Mouse (Mus musculus) liver, embryonic 11.5 days (tissue): ENCODE data around the gene Supv3l1. TPM values are rescaled to one million over a fixed set of nuclear protein-coding genes. Genes with fewer than 3 reads are reported as not detected.
A peak's percentile ranks its signal among the peaks of the same experiment; 100 is the strongest.

Experiments
- ATAC-seq: fragments of 200-750 bp; cut with Nextera tagmentation; replicated peaks from 2 replicates; pipeline ENCODE4 v1.8.0; 2017; ENCODE audit warnings: moderate number of reproducible peaks, mild to moderate bottlenecking, moderate TSS enrichment, moderate library complexity; ENCODE audit not compliant: low FRiP score
- DNase-seq: peaks from one replicate; pipeline ENCODE4 v3.0.0-alpha.2; 2017; ENCODE audit warnings: low spot score
- H3K27ac ChIP-seq: fragments of 300-500 bp; sonication (generic); 2 replicates; pipeline ENCODE4 v1.5.1; 2014; ENCODE audit warnings: mild to moderate bottlenecking, low read depth, low read length, control low read depth
- H3K27me3 ChIP-seq: fragments of 300-500 bp; sonication (generic); replicated peaks from 2 replicates; pipeline ENCODE4 v1.6.1; 2014; ENCODE audit warnings: low read length, mixed read lengths; ENCODE audit not compliant: control insufficient read depth, insufficient read depth
- H3K36me3 ChIP-seq: fragments of 300-500 bp; sonication (generic); 2 replicates; pipeline ENCODE4 v1.6.1; 2014; ENCODE audit warnings: mild to moderate bottlenecking, low read length, moderate library complexity, mixed read lengths; ENCODE audit not compliant: control insufficient read depth, insufficient read depth
- H3K4me1 ChIP-seq: fragments of 300-500 bp; sonication (generic); replicated peaks from 2 replicates; pipeline ENCODE4 v1.6.1; 2014; ENCODE audit warnings: low read length, mixed read lengths; ENCODE audit not compliant: control insufficient read depth, insufficient read depth
- H3K4me2 ChIP-seq: fragments of 300-500 bp; sonication (generic); 2 replicates; pipeline ENCODE4 v1.6.1; 2014; ENCODE audit warnings: mild to moderate bottlenecking, control low read depth, moderate library complexity
- H3K4me3 ChIP-seq: fragments of 300-500 bp; sonication (generic); 2 replicates; pipeline ENCODE4 v1.5.1; 2014; ENCODE audit warnings: low read depth, low read length, control low read depth
- H3K9ac ChIP-seq: fragments of 300-500 bp; sonication (generic); 2 replicates; pipeline ENCODE4 v1.6.1; 2014; ENCODE audit warnings: low read depth, low read length, control low read depth
- H3K9me3 ChIP-seq: fragments of 300-500 bp; sonication (generic); 2 replicates; pipeline ENCODE4 v1.6.1; 2016; ENCODE audit warnings: low read length, inconsistent platforms, mixed read lengths; ENCODE audit not compliant: control insufficient read depth
- WGBS: fragments of 180-500 bp; shearing (Covaris S2); extraction: QIAGEN DNeasy Blood & Tissue Kit; methylation state at CpG from one replicate; pipeline ENCODE4 v1.1.7; 2014; 5-methylcytosine and 5-hydroxymethylcytosine counted together
- polyA plus RNA-seq: library from polyadenylated mRNA; unstranded; fragments of >200 nt; fragmentation: Nextera tagmentation; extraction: Ambion mirVana; gene quantifications from 2 replicates; pipeline ENCODE4 v1.2.1, GENCODE M21; 2014

Supv3l1 gene
- polyA plus RNA-seq, 1 experiment from 2014 or later: 40.4 TPM

GRCm38 (mm10) chr10:62421127-62421526, 28.4 kb downstream of the Supv3l1 start:
- no peaks in the 10 kb centered on the region for H3K27me3 ChIP-seq
- H3K4me2 ChIP-seq: peak overlapping the region; percentile 38
- ATAC-seq (no peak), DNase-seq (no peak)
- H3K9me3 ChIP-seq: no peaks in the 10 kb centered on the region
- no peaks in the 10 kb centered on the region for H3K36me3 ChIP-seq
- 69% methylated on average over 3 of the region's 3 CpGs for WGBS
- H3K9ac ChIP-seq: no peak overlapping the region
- H3K4me3 ChIP-seq: no peak overlapping the region; the same call in 1 of the 2 replicates
- no peak overlapping the region for H3K27ac ChIP-seq
- no peaks in the 10 kb centered on the region for H3K4me1 ChIP-seq

GRCm38 (mm10) chr10:62420399-62420798, 29.1 kb downstream of the Supv3l1 start:
- H3K9ac ChIP-seq: no peak overlapping the region
- DNase-seq (no peak), ATAC-seq (no peak)
- H3K9me3 ChIP-seq: no peaks in the 10 kb centered on the region
- 55% methylated on average over 6 of the region's 6 CpGs for WGBS
- H3K27me3 ChIP-seq: no peaks in the 10 kb centered on the region
- no peak overlapping the region for H3K27ac ChIP-seq
- peak overlapping the region; percentile 38; the same call in 1 of the 2 replicates for H3K4me2 ChIP-seq
- no peak overlapping the region for H3K4me3 ChIP-seq
- no peaks in the 10 kb centered on the region; the same call in 1 of the 2 replicates for H3K4me1 ChIP-seq
- H3K36me3 ChIP-seq: no peaks in the 10 kb centered on the region

DNA sequence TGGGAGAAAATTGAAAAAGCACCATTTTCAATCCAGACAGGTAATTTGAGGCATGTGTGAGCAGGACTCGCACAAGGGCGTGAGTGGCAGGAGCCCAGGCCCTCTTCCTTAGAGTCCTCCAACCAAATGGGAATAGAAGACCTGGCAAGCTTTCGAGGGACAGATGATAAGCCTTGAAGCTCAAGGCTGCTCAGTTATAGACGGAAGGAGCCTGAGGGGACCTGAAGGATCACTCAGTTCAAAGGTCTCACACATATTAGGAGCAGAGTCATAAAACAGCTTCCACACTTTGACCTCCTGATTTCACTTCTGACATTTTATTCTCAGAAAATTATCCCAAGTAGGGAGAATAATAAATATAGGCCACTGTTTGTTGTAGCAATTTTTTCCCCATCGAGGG, 30.1 kb downstream of the Supv3l1 start:
- no peak for ATAC-seq
- Histone ChIP-seq H3K27me3 (no peaks in the 10 kb centered on the region), H3K27ac (no peak overlapping the region), H3K9ac (no peak overlapping the region), H3K9me3 (no peaks in the 10 kb centered on the region), H3K4me3 (no peak overlapping the region), H3K4me2 (no peak overlapping the region), H3K4me1 (no peaks in the 10 kb centered on the region; the same call in 1 of the 2 replicates), H3K36me3 (no peaks in the 10 kb centered on the region)
- WGBS: 79% methylated on average over 5 of the region's 5 CpGs
- DNase-seq: no peak

- Histone ChIP-seq H3K4me1 (no peaks in the 10 kb centered on the region; the same call in 1 of the 2 replicates), H3K9ac (no peak overlapping the region), H3K9me3 (no peaks in the 10 kb centered on the region), H3K27ac (no peak overlapping the region), H3K27me3 (no peaks in the 10 kb centered on the region), H3K4me2 (no peak overlapping the region), H3K36me3 (no peaks in the 10 kb centered on the region), H3K4me3 (no peak overlapping the region)
- ATAC-seq: no peak
- DNase-seq: no peak
- 83% methylated on average over 7 of the region's 7 CpGs for WGBS
Observed at GRCm38 (mm10) chr10:62418831-62419356, 30.6 kb downstream of the Supv3l1 start.

- Histone ChIP-seq H3K9ac (no peak overlapping the region), H3K36me3 (no peaks in the 10 kb centered on the region), H3K4me1 (peaks cover 12% of the 10 kb centered on the region), H3K27ac (0 out of 2 replicates have a peak overlapping the region, but pooled peaks have one; percentile 6), H3K4me2 (0 out of 2 replicates have a peak overlapping the region, but pooled peaks have one; percentile 5), H3K4me3 (no peak overlapping the region), H3K27me3 (0 out of 2 replicates have a peak, but pooled peaks cover 2% of the 10 kb centered on the region), H3K9me3 (no peaks in the 10 kb centered on the region)
- 7% methylated on average over 4 of the region's 4 CpGs for WGBS
- ATAC-seq: peak; percentile 44; the same call in 1 of the 2 replicates
- no peak for DNase-seq
Observed at GRCm38 (mm10) chr10:62413606-62413982, 35.9 kb downstream of the Supv3l1 start.

DNA sequence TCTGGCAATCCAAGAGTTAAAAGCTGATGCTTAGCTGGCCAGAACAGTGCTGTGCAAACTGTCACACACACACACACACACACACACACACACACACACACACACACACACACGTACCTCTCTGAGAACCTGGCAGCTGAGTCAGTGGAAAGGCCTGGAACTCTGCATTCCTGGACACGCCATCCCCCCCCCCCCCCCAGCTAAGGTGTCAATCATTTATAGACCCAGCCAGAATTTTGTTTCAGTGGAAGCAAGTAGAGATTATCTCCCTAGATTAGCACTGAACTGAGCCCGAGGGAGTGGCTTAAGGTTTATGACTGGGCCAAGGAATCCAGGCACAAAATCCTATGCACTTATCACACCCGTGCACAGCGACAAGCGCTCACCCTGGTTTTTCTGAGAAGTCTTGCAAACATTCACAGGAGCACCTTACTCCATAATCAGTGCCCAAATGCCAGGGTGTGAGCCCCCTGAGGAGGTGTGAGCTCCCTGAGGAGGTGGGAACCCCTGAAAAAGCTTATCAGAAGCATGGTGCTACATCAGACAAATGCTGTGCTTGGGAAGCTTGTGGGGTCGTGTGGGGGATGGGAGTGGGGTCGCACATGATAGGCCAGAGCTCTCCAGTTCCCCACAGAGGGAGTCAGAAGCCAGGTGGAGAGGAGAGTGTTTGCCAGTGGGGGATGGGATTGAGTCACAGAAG, 36.5 kb downstream of the Supv3l1 start:
- DNase-seq: no peak
- ATAC-seq: peak; percentile 44
- 0 out of 2 replicates have a peak, but pooled peaks cover 2% of the 10 kb centered on the region for H3K27me3 ChIP-seq
- H3K4me2 ChIP-seq: 0 out of 2 replicates have a peak overlapping the region, but pooled peaks have one; percentile 5
- H3K4me1 ChIP-seq: peaks cover 12% of the 10 kb centered on the region
- no peaks in the 10 kb centered on the region for H3K36me3 ChIP-seq
- 6% methylated on average over 8 of the region's 8 CpGs for WGBS
- H3K9ac ChIP-seq: no peak overlapping the region
- H3K27ac ChIP-seq: 0 out of 2 replicates have a peak overlapping the region, but pooled peaks have one; percentile 6
- no peaks in the 10 kb centered on the region for H3K9me3 ChIP-seq
- no peak overlapping the region for H3K4me3 ChIP-seq

DNA sequence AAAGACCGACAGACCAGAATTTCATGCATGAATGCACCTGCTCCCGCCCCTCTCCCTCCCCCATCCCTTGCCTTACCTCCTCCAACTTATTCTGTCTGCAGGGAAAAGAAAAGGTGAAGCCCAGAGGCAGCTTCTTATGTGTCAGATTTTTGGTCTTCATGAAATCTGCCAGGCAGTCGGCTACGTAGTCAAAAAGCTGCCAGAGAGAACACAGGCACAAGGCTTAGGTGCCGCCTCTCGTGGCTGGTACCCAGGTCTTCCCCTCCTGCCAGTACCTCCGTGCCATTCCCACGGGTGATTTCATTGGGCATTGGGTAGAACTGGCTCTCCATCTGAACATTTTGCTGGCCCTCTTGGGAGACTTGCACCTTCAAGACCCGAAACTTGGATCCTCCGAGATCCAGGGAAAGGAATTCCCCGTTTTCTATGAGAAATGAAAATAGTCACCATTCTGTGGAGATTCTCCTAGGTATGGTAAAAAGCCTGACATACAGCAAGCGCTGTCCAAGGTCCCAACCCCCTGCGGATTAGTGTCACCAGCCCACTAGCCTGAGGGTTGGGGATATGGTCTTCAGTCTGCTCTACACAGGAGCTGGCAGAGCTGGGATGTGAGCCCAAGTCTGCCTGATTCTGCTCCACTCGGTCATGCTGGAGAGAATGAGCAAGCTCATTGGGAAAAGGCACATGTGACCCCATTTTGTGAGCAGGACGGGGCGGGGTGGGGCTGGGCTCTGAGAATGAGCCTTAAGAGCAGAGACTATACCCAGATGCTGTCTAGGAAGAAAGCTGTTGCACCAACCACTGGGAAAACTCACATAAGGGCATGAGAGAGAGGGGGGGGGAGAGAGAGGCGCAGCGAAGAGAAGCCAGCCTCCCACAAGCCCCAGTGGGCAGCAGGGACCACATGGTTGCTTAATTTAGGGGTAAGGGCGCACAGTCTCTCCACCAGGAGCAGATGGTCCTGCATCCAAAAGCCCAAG, 37.8 kb downstream of the Supv3l1 start:
- H3K4me2 ChIP-seq: no peak overlapping the region
- no peak overlapping the region for H3K4me3 ChIP-seq
- WGBS: 65% methylated on average over 19 of the region's 19 CpGs
- no peak overlapping the region for H3K27ac ChIP-seq
- peaks cover 7% of the 10 kb centered on the region; the same call in 1 of the 2 replicates for H3K27me3 ChIP-seq
- H3K9me3 ChIP-seq: no peaks in the 10 kb centered on the region
- no peaks in the 10 kb centered on the region for H3K36me3 ChIP-seq
- no peak for ATAC-seq
- H3K9ac ChIP-seq: no peak overlapping the region
- peaks cover 12% of the 10 kb centered on the region for H3K4me1 ChIP-seq
- DNase-seq: no peak

DNA sequence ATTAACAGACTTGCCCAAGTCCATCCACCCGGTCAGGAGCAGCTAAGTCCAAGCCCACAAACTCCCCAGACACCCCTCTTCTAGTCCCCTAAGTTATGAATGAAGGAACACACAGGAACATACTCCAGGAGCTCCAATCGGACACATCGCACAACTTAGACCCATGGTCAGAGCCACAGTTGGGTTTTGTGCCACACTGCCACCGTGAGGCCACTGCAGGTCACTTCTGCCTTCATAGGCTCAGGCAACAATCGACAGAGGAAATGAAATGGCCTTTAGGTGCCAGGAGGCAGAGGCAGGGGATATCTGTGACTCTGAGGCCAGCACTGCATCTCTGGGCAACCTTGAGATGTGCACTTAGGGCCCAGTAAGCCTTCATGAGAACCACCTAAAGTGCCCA, 38.6 kb downstream of the Supv3l1 start:
- no peak overlapping the region for H3K4me2 ChIP-seq
- ATAC-seq (peak; percentile 39; the same call in 1 of the 2 replicates), DNase-seq (peak; percentile 54)
- no peak overlapping the region for H3K4me3 ChIP-seq
- no peak overlapping the region for H3K9ac ChIP-seq
- 17% methylated on average over 5 of the region's 5 CpGs for WGBS
- H3K4me1 ChIP-seq: peaks cover 12% of the 10 kb centered on the region
- H3K36me3 ChIP-seq: no peaks in the 10 kb centered on the region
- H3K9me3 ChIP-seq: no peaks in the 10 kb centered on the region
- peaks cover 7% of the 10 kb centered on the region; the same call in 1 of the 2 replicates for H3K27me3 ChIP-seq
- no peak overlapping the region for H3K27ac ChIP-seq
